ENCODE assay signal across 10 mouse cellular contexts in the genomic region with DNA sequence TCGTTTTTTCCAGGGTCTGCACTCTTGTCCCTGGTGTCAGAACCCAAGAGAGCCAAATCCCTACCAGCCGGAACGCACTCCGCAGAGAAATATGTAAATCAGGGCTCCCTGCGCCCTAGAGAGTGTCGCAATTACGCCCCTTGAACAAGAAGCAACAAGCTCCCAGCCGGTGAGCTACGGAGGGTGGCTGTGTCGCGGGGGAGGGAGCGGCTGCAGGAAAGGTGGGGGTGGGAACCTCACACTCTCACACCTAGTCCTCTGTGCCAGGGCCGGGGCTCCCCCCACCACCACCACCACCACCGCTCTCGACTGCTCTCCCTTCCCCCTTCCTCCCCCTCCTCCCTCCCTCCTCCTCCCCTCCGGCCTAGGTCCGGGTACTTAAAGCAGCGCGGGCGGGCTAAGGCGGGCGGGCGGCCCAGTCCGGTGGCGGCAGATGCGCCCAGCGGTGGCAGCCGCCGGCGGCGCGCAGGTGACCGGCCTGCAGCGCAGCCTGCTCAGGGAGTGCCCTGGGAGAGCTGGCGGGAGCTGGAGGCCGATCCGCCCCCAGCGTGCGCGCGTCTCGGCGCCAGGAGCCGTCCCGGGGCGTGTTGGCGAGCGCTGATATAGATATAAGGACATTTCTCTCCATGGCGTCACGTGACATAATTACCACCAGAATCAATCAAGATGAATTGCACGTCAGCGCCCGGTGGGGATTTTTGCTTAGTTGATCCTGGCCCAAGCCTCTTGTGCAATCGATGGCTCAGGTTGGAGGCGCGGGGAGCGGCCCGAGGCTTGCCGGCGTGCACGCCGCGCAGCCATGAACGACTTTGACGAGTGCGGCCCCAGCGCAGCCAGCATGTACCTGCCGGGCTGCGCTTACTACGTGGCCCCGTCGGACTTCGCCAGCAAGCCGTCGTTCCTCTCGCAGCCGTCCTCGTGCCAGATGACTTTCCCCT. TPM values are rescaled to one million over a fixed set of nuclear protein-coding genes. Genes with fewer than 3 reads are reported as not detected.
DNase-seq lines count a peak whose midpoint lies in the region; ATAC-seq and TF ChIP-seq lines count a peak whose summit lies in the region.
"Had no signal": no experiment of that assay in that cellular context is flagged by ENCODE, and none has a peak within 500 bp of the region (broad histone marks: within the 10 kb centered on the region; RNA-seq: fewer than 3 reads in every experiment).

No protein-coding gene starts in this region.

- no peak overlapping the region for H3K27ac ChIP-seq in lung, embryonic 15.5 days
- no peak overlapping the region for H3K27ac ChIP-seq in forebrain, embryonic 11.5 days (ENCODE audit: low read depth, low read length)
- peak overlapping the region; percentile 81 for H3K27ac ChIP-seq in neural tube, embryonic 15.5 days (replicated peaks)
- H3K27ac ChIP-seq: liver, embryonic 14.5 days had no signal

- H3K4me1 ChIP-seq in lung, embryonic 15.5 days: peaks cover 13% of the 10 kb centered on the region
- no peaks in the 10 kb centered on the region for H3K4me1 ChIP-seq in lung, adult 2 months (ENCODE audit: control insufficient read depth, insufficient read depth, low read length)
- peaks cover 5% of the 10 kb centered on the region; the same call in 1 of the 2 replicates for H3K4me1 ChIP-seq in forebrain, embryonic 11.5 days (replicated peaks; ENCODE audit: control insufficient read depth, insufficient read depth, low read length)
- H3K4me1 ChIP-seq in neural tube, embryonic 15.5 days: peaks cover 14% of the 10 kb centered on the region

- H3K4me3 ChIP-seq in lung, embryonic 15.5 days: peak overlapping the region; percentile 20
- no peak overlapping the region for H3K4me3 ChIP-seq in lung, adult 2 months (replicated peaks; ENCODE audit: extremely low read depth, low read depth, low read length)
- 0 out of 2 replicates have a peak overlapping the region, but pooled peaks have one; percentile 10 for H3K4me3 ChIP-seq in forebrain, embryonic 11.5 days (ENCODE audit: low read depth, low read length)
- H3K4me3 ChIP-seq in neural tube, embryonic 15.5 days (replicated peaks): peak overlapping the region; percentile 46

- DNase-seq in lung, adult 2 months: no peak
- peak; percentile 71 for DNase-seq in forebrain, embryonic 11.5 days (ENCODE audit: low spot score)
- DNase-seq in kidney, postnatal 4 days: peak; percentile 72 to 82
- DNase-seq in gastrocnemius, adult 8-10 months (ENCODE audit: low spot score in 2 of 2): no peak
- DNase-seq in left cerebral cortex, postnatal 4 days: no peak
- DNase-seq in embryo, embryonic 10 days (ENCODE audit: low spot score): no peak

- WGBS in lung, embryonic 15.5 days: under 1% methylated on average over 78 of the region's 78 CpGs
- 1% methylated on average over 78 of the region's 78 CpGs for WGBS in lung, adult 2 months
- WGBS in forebrain, embryonic 11.5 days: under 1% methylated on average over 77 of the region's 78 CpGs
- under 1% methylated on average over 73 of the region's 78 CpGs for WGBS in neural tube, embryonic 15.5 days

- no peak overlapping the region for H3K9ac ChIP-seq in lung, embryonic 15.5 days
- no peak overlapping the region for H3K9ac ChIP-seq in forebrain, embryonic 11.5 days (ENCODE audit: low read length)
- peak overlapping the region; percentile 47 for H3K9ac ChIP-seq in neural tube, embryonic 15.5 days (replicated peaks)
- H3K9ac ChIP-seq: liver, embryonic 14.5 days had no signal

- H3K9me3 ChIP-seq in lung, embryonic 15.5 days: no peaks in the 10 kb centered on the region
- H3K9me3 ChIP-seq in forebrain, embryonic 11.5 days (ENCODE audit: control insufficient read depth, low read length): no peaks in the 10 kb centered on the region
- H3K9me3 ChIP-seq in neural tube, embryonic 15.5 days (replicated peaks): no peaks in the 10 kb centered on the region

- peaks cover 99% of the 10 kb centered on the region for H3K27me3 ChIP-seq in lung, embryonic 15.5 days
- peaks cover 97% of the 10 kb centered on the region for H3K27me3 ChIP-seq in forebrain, embryonic 11.5 days (ENCODE audit: control insufficient read depth, insufficient read depth, low read length)
- H3K27me3 ChIP-seq in neural tube, embryonic 15.5 days (replicated peaks): peaks cover 77% of the 10 kb centered on the region

- no peaks in the 10 kb centered on the region for H3K36me3 ChIP-seq in lung, embryonic 15.5 days
- no peaks in the 10 kb centered on the region for H3K36me3 ChIP-seq in forebrain, embryonic 11.5 days (ENCODE audit: control insufficient read depth, insufficient read depth, low read length)
- no peaks in the 10 kb centered on the region for H3K36me3 ChIP-seq in neural tube, embryonic 15.5 days

- no peak; the same call in 1 of the 2 replicates for ATAC-seq in lung, embryonic 15.5 days (ENCODE audit: borderline replicate concordance, extremely low read depth, low FRiP score, low TSS enrichment)
- 0 out of 2 replicates have a peak, but pooled peaks have one; percentile 15 for ATAC-seq in forebrain, embryonic 11.5 days (replicated peaks; ENCODE audit: low FRiP score)
- ATAC-seq in neural tube, embryonic 15.5 days (ENCODE audit: low FRiP score): peak; percentile 48

- TF ChIP-seq POLR2A in lung, adult 2 months (IDR thresholded peaks at IDR 0.05; ENCODE audit: borderline replicate concordance, extremely low read depth, low read depth, low read length): no peak

- peak overlapping the region; percentile 46 for H3K4me2 ChIP-seq in lung, embryonic 15.5 days
- H3K4me2 ChIP-seq in forebrain, embryonic 11.5 days (ENCODE audit: low read depth, low read length, severe bottlenecking): no peak overlapping the region
- H3K4me2 ChIP-seq in neural tube, embryonic 15.5 days: peak overlapping the region; percentile 53

- no peak for TF ChIP-seq CTCF in lung, adult 2 months (IDR thresholded peaks at IDR 0.05; ENCODE audit: insufficient read depth, low read length)

- intact Hi-C loops in left cerebral cortex, postnatal 4 days (cut with DNase I): no loop called here

RNA-seq across cellular contexts. Expression of a gene that starts 2.5 kb away (rescaled TPM):
- not detected in 2 replicates for polyA plus RNA-seq in lung, embryonic 15.5 days (2015; fragmentation: Nextera tagmentation; extraction: Ambion mirVana)
- 0.24 TPM in 1 of 2 replicates, not detected in the other for polyA plus RNA-seq in lung, adult 2 months (2012; rRNA removed)
- not detected in 2 replicates for polyA plus RNA-seq in forebrain, embryonic 11.5 days (2014; fragmentation: Nextera tagmentation; extraction: Ambion mirVana)
- polyA plus RNA-seq in neural tube, embryonic 15.5 days (2015; fragmentation: Nextera tagmentation; extraction: Ambion mirVana): 4.1 and 9.2 TPM in 2 replicates
- not detected for total RNA-seq in gastrocnemius, adult 8-10 months (2022)
- not detected for total RNA-seq in left cerebral cortex, postnatal 4 days (2021)
- polyA plus RNA-seq: spleen, adult 2 months had no signal

RNA-seq across cellular contexts. Expression of a gene that starts 7.0 kb away (rescaled TPM):
- not detected in 2 replicates for polyA plus RNA-seq in lung, embryonic 15.5 days (2015; fragmentation: Nextera tagmentation; extraction: Ambion mirVana)
- polyA plus RNA-seq in lung, adult 2 months (2012; rRNA removed): not detected in 2 replicates
- not detected in 2 replicates for polyA plus RNA-seq in forebrain, embryonic 11.5 days (2014; fragmentation: Nextera tagmentation; extraction: Ambion mirVana)
- polyA plus RNA-seq in neural tube, embryonic 15.5 days (2015; fragmentation: Nextera tagmentation; extraction: Ambion mirVana): 0.38 and 0.43 TPM in 2 replicates
- not detected for total RNA-seq in gastrocnemius, adult 8-10 months (2022)
- not detected for total RNA-seq in left cerebral cortex, postnatal 4 days (2021)
- polyA plus RNA-seq: spleen, adult 2 months had no signal

RNA-seq across cellular contexts. Expression of a gene that starts 9.9 kb away (rescaled TPM):
- 0.14 and 0.34 TPM in 2 replicates for polyA plus RNA-seq in lung, embryonic 15.5 days (2015; fragmentation: Nextera tagmentation; extraction: Ambion mirVana)
- polyA plus RNA-seq in lung, adult 2 months (2012; rRNA removed): not detected in 2 replicates
- polyA plus RNA-seq in forebrain, embryonic 11.5 days (2014; fragmentation: Nextera tagmentation; extraction: Ambion mirVana): not detected in 2 replicates
- 61.8 and 83.6 TPM in 2 replicates for polyA plus RNA-seq in neural tube, embryonic 15.5 days (2015; fragmentation: Nextera tagmentation; extraction: Ambion mirVana)
- 1 to 10 TPM; 6.1 to 8.5 (median 7.6) TPM for total RNA-seq in gastrocnemius, adult 8-10 months (2022)
- not detected for total RNA-seq in left cerebral cortex, postnatal 4 days (2021)
- polyA plus RNA-seq: spleen, adult 2 months had no signal

RNA-seq across cellular contexts. Expression of a gene that starts 13.8 kb away (rescaled TPM):
- not detected in 2 replicates for polyA plus RNA-seq in lung, embryonic 15.5 days (2015; fragmentation: Nextera tagmentation; extraction: Ambion mirVana)
- polyA plus RNA-seq in lung, adult 2 months (2012; rRNA removed): 0.04 and 0.15 TPM in 2 replicates
- not detected in 2 replicates for polyA plus RNA-seq in forebrain, embryonic 11.5 days (2014; fragmentation: Nextera tagmentation; extraction: Ambion mirVana)
- polyA plus RNA-seq in neural tube, embryonic 15.5 days (2015; fragmentation: Nextera tagmentation; extraction: Ambion mirVana): 0.14 and 0.20 TPM in 2 replicates
- not detected for total RNA-seq in gastrocnemius, adult 8-10 months (2022)
- total RNA-seq in left cerebral cortex, postnatal 4 days (2021): not detected
- polyA plus RNA-seq: spleen, adult 2 months had no signal

RNA-seq across cellular contexts. Expression of a gene that starts 15.7 kb away (rescaled TPM):
- 0.14 and 0.44 TPM in 2 replicates for polyA plus RNA-seq in lung, embryonic 15.5 days (2015; fragmentation: Nextera tagmentation; extraction: Ambion mirVana)
- polyA plus RNA-seq in lung, adult 2 months (2012; rRNA removed): 0.43 and 0.75 TPM in 2 replicates
- not detected in 2 replicates for polyA plus RNA-seq in forebrain, embryonic 11.5 days (2014; fragmentation: Nextera tagmentation; extraction: Ambion mirVana)
- polyA plus RNA-seq in neural tube, embryonic 15.5 days (2015; fragmentation: Nextera tagmentation; extraction: Ambion mirVana): 20.0 and 21.3 TPM in 2 replicates
- 10 to 100 TPM; 22.6 to 27.5 (median 23.7) TPM for total RNA-seq in gastrocnemius, adult 8-10 months (2022)
- not detected for total RNA-seq in left cerebral cortex, postnatal 4 days (2021)

Comparison
In these comparisons a context has a peak if more than half of its experiments do, and no peak if none do; other contexts are left out.
1. DNase-seq: peak in forebrain, embryonic 11.5 days (single experiment) and kidney, postnatal 4 days (2 of 2); none in lung, adult 2 months (single experiment), gastrocnemius, adult 8-10 months (0 of 2), left cerebral cortex, postnatal 4 days (single experiment) and embryo, embryonic 10 days (single experiment).
2. RNA of a gene that starts 9.9 kb away (polyA plus RNA-seq): 61.8 to 83.6 TPM in neural tube, embryonic 15.5 days; 0.14 to 0.34 TPM in lung, embryonic 15.5 days, not detected in lung, adult 2 months and not detected in forebrain, embryonic 11.5 days; every median in the first group is over 10 times any median in the second.